Comparison of ENCODE assay signal across 26 mouse cellular contexts in the genomic region with DNA sequence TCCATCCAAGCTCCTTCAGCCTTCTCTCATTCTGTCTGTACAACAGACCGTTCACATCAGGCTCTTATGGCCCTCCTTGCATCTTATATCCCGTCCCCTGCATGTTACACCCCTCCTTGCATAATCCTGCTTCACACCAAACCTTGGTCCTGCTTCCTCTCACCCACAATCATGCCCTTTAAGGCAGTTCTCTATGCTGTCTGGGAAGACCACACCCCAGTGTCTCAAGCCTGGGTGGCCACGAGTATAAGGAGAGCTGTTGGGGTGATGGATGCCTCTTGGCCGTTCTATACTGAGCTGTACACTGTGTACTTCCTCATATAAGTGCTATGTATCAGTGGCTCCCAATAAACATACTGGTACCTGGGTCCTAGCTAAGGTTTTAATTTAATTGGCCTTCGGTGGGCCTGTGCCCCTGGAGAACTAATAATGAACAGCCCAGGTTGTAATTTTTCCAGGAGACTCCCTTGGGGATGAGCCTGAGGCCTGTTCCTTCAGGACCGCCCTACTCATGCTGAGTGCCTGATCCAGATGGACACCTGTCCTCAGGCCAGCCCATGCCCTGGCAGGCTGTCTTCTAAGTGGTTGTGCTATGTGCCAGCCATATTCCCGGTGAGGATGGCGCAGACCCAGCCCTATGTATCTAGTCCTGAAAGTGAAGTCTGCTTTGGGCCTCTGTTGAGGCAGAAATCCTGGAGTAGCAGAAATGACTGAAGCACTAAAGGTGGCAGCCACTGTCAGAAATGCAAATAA. TPM values are rescaled to one million over a fixed set of nuclear protein-coding genes. Genes with fewer than 3 reads are reported as not detected.
DNase-seq lines count a peak whose midpoint lies in the region; ATAC-seq and TF ChIP-seq lines count a peak whose summit lies in the region.
"Had no signal": no experiment of that assay in that cellular context is flagged by ENCODE, and none has a peak within 500 bp of the region (broad histone marks: within the 10 kb centered on the region; RNA-seq: fewer than 3 reads in every experiment).

No protein-coding gene starts in this region.

- TF ChIP-seq POLR2A in heart, adult 2 months (IDR thresholded peaks at IDR 0.05; ENCODE audit: insufficient read depth, low read depth, low read length): no peak
- no peak for TF ChIP-seq POLR2A in lung, adult 2 months (IDR thresholded peaks at IDR 0.05; ENCODE audit: borderline replicate concordance, extremely low read depth, low read depth, low read length)
- no peak for TF ChIP-seq POLR2A in myocyte (IDR thresholded peaks at IDR 0.05; ENCODE audit: insufficient read length, low read depth)

- no peak for ATAC-seq in heart, embryonic 13.5 days (ENCODE audit: extremely low read depth, insufficient number of reproducible peaks, low FRiP score, low TSS enrichment)
- 0 out of 2 replicates have a peak, but pooled peaks have one; percentile 6 for ATAC-seq in lung, embryonic 16.5 days (ENCODE audit: low read depth)
- ATAC-seq in megakaryocyte, adult 5-6 weeks (ENCODE audit: poor library complexity, severe bottlenecking): peak; percentile 75
- no peak for ATAC-seq in erythroid progenitor cell, adult 5-6 weeks (replicated peaks; ENCODE audit: low FRiP score, poor library complexity, severe bottlenecking)
- ATAC-seq: activated CD4-positive, CD25-positive, alpha-beta regulatory T cell, adult 4 months; forebrain, embryonic 13.5 days; intestine, embryonic 15.5 days; midbrain, embryonic 15.5 days had no signal

- H3K36me3 ChIP-seq in heart, embryonic 13.5 days: peaks cover 43% of the 10 kb centered on the region
- H3K36me3 ChIP-seq in heart, adult 2 months (ENCODE audit: control insufficient read depth, insufficient read depth, low read length): no peaks in the 10 kb centered on the region
- H3K36me3 ChIP-seq in lung, embryonic 16.5 days (ENCODE audit: control insufficient read depth, insufficient read depth, low read length): peaks cover 10% of the 10 kb centered on the region
- H3K36me3 ChIP-seq in myocyte (ENCODE audit: control insufficient read depth, insufficient read depth): peaks cover 11% of the 10 kb centered on the region

- H3K9ac ChIP-seq in heart, embryonic 13.5 days: 0 out of 2 replicates have a peak overlapping the region, but pooled peaks have one; percentile 12
- no peak overlapping the region for H3K9ac ChIP-seq in heart, adult 2 months (ENCODE audit: low read depth, low read length)
- no peak overlapping the region for H3K9ac ChIP-seq in lung, embryonic 16.5 days (ENCODE audit: low read length)
- H3K9ac ChIP-seq: embryonic facial prominence, embryonic 13.5 days; forebrain, embryonic 13.5 days; heart, embryonic 12.5 days; hindbrain, embryonic 12.5 days; intestine, embryonic 15.5 days; liver, embryonic 13.5 days; lung, embryonic 15.5 days; midbrain, embryonic 15.5 days; neural tube, embryonic 15.5 days had no signal

- no peaks in the 10 kb centered on the region for H3K27me3 ChIP-seq in heart, embryonic 13.5 days (replicated peaks)
- H3K27me3 ChIP-seq in heart, adult 2 months (ENCODE audit: control insufficient read depth, insufficient read depth, low read length): no peaks in the 10 kb centered on the region
- no peaks in the 10 kb centered on the region for H3K27me3 ChIP-seq in lung, embryonic 16.5 days (ENCODE audit: control insufficient read depth, insufficient read depth, low read depth, low read length)
- no peaks in the 10 kb centered on the region for H3K27me3 ChIP-seq in myocyte (ENCODE audit: control insufficient read depth, insufficient read depth, insufficient read length)
- H3K27me3 ChIP-seq: embryonic facial prominence, embryonic 13.5 days; forebrain, embryonic 13.5 days; heart, embryonic 12.5 days; hindbrain, embryonic 12.5 days; intestine, embryonic 15.5 days; liver, embryonic 13.5 days; lung, embryonic 15.5 days; midbrain, embryonic 15.5 days; neural tube, embryonic 15.5 days had no signal

- no peaks in the 10 kb centered on the region for H3K9me3 ChIP-seq in heart, embryonic 13.5 days
- H3K9me3 ChIP-seq in lung, embryonic 16.5 days (ENCODE audit: control insufficient read depth, low read length): no peaks in the 10 kb centered on the region
- H3K9me3 ChIP-seq: embryonic facial prominence, embryonic 13.5 days; forebrain, embryonic 13.5 days; heart, embryonic 12.5 days; hindbrain, embryonic 12.5 days; intestine, embryonic 15.5 days; liver, embryonic 13.5 days; lung, embryonic 15.5 days; midbrain, embryonic 15.5 days; neural tube, embryonic 15.5 days had no signal

- no peak for TF ChIP-seq CTCF in heart, adult 2 months (IDR thresholded peaks at IDR 0.05)
- TF ChIP-seq CTCF in lung, adult 2 months (IDR thresholded peaks at IDR 0.05; ENCODE audit: insufficient read depth, low read length): no peak

- 0 out of 2 replicates have a peak overlapping the region, but pooled peaks have one; percentile 9 for H3K27ac ChIP-seq in heart, embryonic 13.5 days (replicated peaks)
- no peak overlapping the region for H3K27ac ChIP-seq in heart, adult 2 months
- no peak overlapping the region for H3K27ac ChIP-seq in lung, embryonic 16.5 days (ENCODE audit: low read length)
- H3K27ac ChIP-seq: embryonic facial prominence, embryonic 13.5 days; forebrain, embryonic 13.5 days; hindbrain, embryonic 12.5 days; intestine, embryonic 15.5 days; lung, embryonic 15.5 days; midbrain, embryonic 15.5 days; neural tube, embryonic 15.5 days had no signal

- H3K4me1 ChIP-seq in heart, embryonic 13.5 days: peaks cover 42% of the 10 kb centered on the region
- H3K4me1 ChIP-seq in heart, adult 2 months (ENCODE audit: control insufficient read depth, insufficient read depth, low read length): peaks cover 2% of the 10 kb centered on the region; the same call in 1 of the 2 replicates
- H3K4me1 ChIP-seq in lung, embryonic 16.5 days (replicated peaks; ENCODE audit: control insufficient read depth, insufficient read depth, low read length): no peaks in the 10 kb centered on the region
- peaks cover 3% of the 10 kb centered on the region for H3K4me1 ChIP-seq in lung, adult 2 months (ENCODE audit: control insufficient read depth, insufficient read depth, low read length)
- H3K4me1 ChIP-seq: embryonic facial prominence, embryonic 13.5 days; forebrain, embryonic 13.5 days; hindbrain, embryonic 12.5 days; intestine, embryonic 15.5 days; lung, embryonic 15.5 days; midbrain, embryonic 15.5 days; neural tube, embryonic 15.5 days had no signal

- 79% methylated on average over 8 of the region's 8 CpGs for WGBS in heart, embryonic 13.5 days
- WGBS in heart, adult 2 months: 77% methylated on average over 8 of the region's 8 CpGs
- 72% methylated on average over 8 of the region's 8 CpGs for WGBS in lung, embryonic 16.5 days
- WGBS in lung, adult 2 months: 72% methylated on average over 8 of the region's 8 CpGs

- H3K79me2 ChIP-seq in heart, adult 2 months (replicated peaks; ENCODE audit: control insufficient read depth, insufficient read depth, low read length): no peaks in the 10 kb centered on the region
- H3K79me2 ChIP-seq in myocyte (ENCODE audit: control insufficient read depth, insufficient read depth): no peaks in the 10 kb centered on the region

- H3ac ChIP-seq in myocyte (ENCODE audit: control insufficient read depth, insufficient read length): no peak overlapping the region

- no peak overlapping the region for H3K4me3 ChIP-seq in heart, embryonic 13.5 days
- H3K4me3 ChIP-seq in heart, adult 2 months: no peak overlapping the region
- no peak overlapping the region for H3K4me3 ChIP-seq in lung, embryonic 16.5 days (ENCODE audit: low read length)
- no peak overlapping the region for H3K4me3 ChIP-seq in lung, adult 2 months (replicated peaks; ENCODE audit: extremely low read depth, low read depth, low read length)
- no peak overlapping the region for H3K4me3 ChIP-seq in myocyte
- H3K4me3 ChIP-seq: embryonic facial prominence, embryonic 13.5 days; erythroblast, embryonic 14.5 days; forebrain, embryonic 13.5 days; heart, embryonic 12.5 days; hindbrain, embryonic 12.5 days; intestine, embryonic 15.5 days; liver, embryonic 13.5 days; lung, embryonic 15.5 days; midbrain, embryonic 15.5 days; neural tube, embryonic 15.5 days had no signal

- intact Hi-C loops in heart, adult 2 months (cut with DNase I): loop anchor here (5.0 kb wide), 1 partner anchor 183 kb away; no protein-coding TSS in a partner anchor

- TF ChIP-seq EP300 in heart, adult 2 months (IDR thresholded peaks at IDR 0.05; ENCODE audit: insufficient read depth, low read depth, low read length): no peak

- H3K4me2 ChIP-seq in heart, embryonic 13.5 days: no peak overlapping the region
- no peak overlapping the region for H3K4me2 ChIP-seq in lung, embryonic 16.5 days (ENCODE audit: low read depth, low read length)
- no peak overlapping the region for H3K4me2 ChIP-seq in myocyte (ENCODE audit: low read depth)
- H3K4me2 ChIP-seq: embryonic facial prominence, embryonic 13.5 days; forebrain, embryonic 13.5 days; heart, embryonic 12.5 days; hindbrain, embryonic 12.5 days; intestine, embryonic 15.5 days; liver, embryonic 13.5 days; lung, embryonic 15.5 days; midbrain, embryonic 15.5 days; neural tube, embryonic 15.5 days had no signal

- DNase-seq in heart, adult 2 months: no peak
- no peak for DNase-seq in lung, adult 2 months
- DNase-seq: adrenal gland, postnatal 14 days; embryo, embryonic 11 days; kidney, adult 8-10 months; kidney, postnatal 10 days; left cerebral cortex, postnatal 4 days; liver, embryonic 13.5 days; right cerebral cortex, adult 18-20 months; right cerebral cortex, postnatal 4 days; thymus, postnatal 14 days had no signal

TF ChIP-seq in myocyte, 11 proteins besides CTCF, POLR2A, EP300 and RAD21:
- peak; percentile 54 for TF ChIP-seq POLR2AphosphoS2 (IDR thresholded peaks at IDR 0.05; ENCODE audit: insufficient read length, low read depth)
- no peak for TF ChIP-seq REST (IDR thresholded peaks at IDR 0.05; ENCODE audit: insufficient read depth, insufficient read length)

RNA-seq across cellular contexts. Expression of gene Relt, which starts 6.8 kb away (rescaled TPM):
- 2.9 and 3.7 TPM in 2 replicates for polyA plus RNA-seq in heart, embryonic 13.5 days (2015; fragmentation: Nextera tagmentation; extraction: Ambion mirVana)
- 1 to 10 TPM; 4.6 to 5.5 TPM for total RNA-seq in heart, adult 2 months (2021)
- 6.4 and 7.2 TPM in 2 replicates for polyA plus RNA-seq in heart, adult 2 months (2012; rRNA removed)
- 3.0 and 3.8 TPM in 2 replicates for polyA plus RNA-seq in lung, embryonic 16.5 days (2015; fragmentation: Nextera tagmentation; extraction: Ambion mirVana)
- 13.1 and 20.0 TPM in 2 replicates for polyA plus RNA-seq in lung, adult 2 months (2012; rRNA removed)
- 23.9 and 27.2 TPM in 2 replicates for total RNA-seq in megakaryocyte, adult 5-6 weeks (2015)
- total RNA-seq in megakaryocyte, adult 5-6 weeks (2017): 45.0 and 58.3 TPM in 2 replicates
- polyA plus RNA-seq in myocyte (2012; fragmentation: generic; extraction: Trizol): 6.5 TPM
- total RNA-seq in erythroid progenitor cell, adult 5-6 weeks (2015; ENCODE audit: low replicate concordance): 71.7 and 73.8 TPM in 2 replicates
- total RNA-seq in erythroid progenitor cell, adult 5-6 weeks (2017; ENCODE audit: low replicate concordance): 37.1 and 40.8 TPM in 2 replicates

Comparison
In these comparisons a context has a peak if more than half of its experiments do, and no peak if none do; other contexts are left out.
1. ATAC-seq: peak in lung, embryonic 16.5 days (single experiment) and megakaryocyte, adult 5-6 weeks (single experiment); none in heart, embryonic 13.5 days (single experiment) and erythroid progenitor cell, adult 5-6 weeks (single experiment).